18 mouse cellular contexts compared by ENCODE assay signal in genomic region chr8:45448257-45448656, GRCm38 (mm10). TPM values are rescaled to one million over a fixed set of nuclear protein-coding genes. Genes with fewer than 3 reads are reported as not detected.
DNase-seq lines count a peak whose midpoint lies in the region; ATAC-seq and TF ChIP-seq lines count a peak whose summit lies in the region.
"Had no signal": no experiment of that assay in that cellular context is flagged by ENCODE, and none has a peak within 500 bp of the region (broad histone marks: within the 10 kb centered on the region; RNA-seq: fewer than 3 reads in every experiment).

No protein-coding gene starts in this region.

- no peak overlapping the region for H3K9ac ChIP-seq in heart, embryonic 15.5 days
- H3K9ac ChIP-seq in forebrain, embryonic 16.5 days (replicated peaks; ENCODE audit: low read depth, low read length), result no peak overlapping the region
- H3K9ac ChIP-seq: limb, embryonic 13.5 days; liver, embryonic 14.5 days; lung, embryonic 15.5 days had no signal

- ATAC-seq in heart, embryonic 15.5 days (replicated peaks; ENCODE audit: insufficient number of reproducible peaks, insufficient read depth, low FRiP score, low read depth), result no peak
- no peak for ATAC-seq in forebrain, embryonic 16.5 days
- no peak for ATAC-seq in monocyte, adult 5-6 weeks (replicated peaks; ENCODE audit: insufficient number of reproducible peaks, low FRiP score, low TSS enrichment, poor library complexity, severe bottlenecking)
- ATAC-seq: forebrain, embryonic 14.5 days had no signal

- no peaks in the 10 kb centered on the region for H3K27me3 ChIP-seq in heart, embryonic 15.5 days
- no peaks in the 10 kb centered on the region for H3K27me3 ChIP-seq in forebrain, embryonic 16.5 days (replicated peaks; ENCODE audit: control insufficient read depth, insufficient read depth, low read length)
- H3K27me3 ChIP-seq: limb, embryonic 13.5 days; lung, embryonic 15.5 days had no signal

- no peaks in the 10 kb centered on the region for H3K9me3 ChIP-seq in heart, embryonic 15.5 days (replicated peaks)
- no peaks in the 10 kb centered on the region for H3K9me3 ChIP-seq in forebrain, embryonic 16.5 days (ENCODE audit: control insufficient read depth, low read length)
- H3K9me3 ChIP-seq: limb, embryonic 13.5 days; lung, embryonic 15.5 days had no signal

- peak overlapping the region; percentile 32; the same call in 1 of the 2 replicates for H3K27ac ChIP-seq in heart, embryonic 15.5 days
- 0 out of 2 replicates have a peak overlapping the region, but pooled peaks have one; percentile 19 for H3K27ac ChIP-seq in layer of hippocampus, adult 2 months
- H3K27ac ChIP-seq in forebrain, embryonic 16.5 days (ENCODE audit: low read length), result no peak overlapping the region
- H3K27ac ChIP-seq: limb, embryonic 13.5 days; liver, embryonic 14.5 days; lung, embryonic 15.5 days had no signal

- H3K4me3 ChIP-seq in heart, embryonic 15.5 days, result no peak overlapping the region
- no peak overlapping the region for H3K4me3 ChIP-seq in layer of hippocampus, adult 2 months
- H3K4me3 ChIP-seq in forebrain, embryonic 16.5 days (replicated peaks; ENCODE audit: low read length), result no peak overlapping the region
- H3K4me3 ChIP-seq: limb, embryonic 13.5 days; lung, embryonic 15.5 days had no signal

- DNase-seq in heart, adult 11 months, result no peak
- DNase-seq in layer of hippocampus, adult 2 months (ENCODE audit: low spot score in 2 of 2), result peak in 1 of 2 experiments; percentile 8
- no peak for DNase-seq in layer of hippocampus, postnatal 14 days (ENCODE audit: low spot score in 2 of 2)
- peak; percentile 82 for DNase-seq in Muller cell, postnatal 12 days (ENCODE audit: inconsistent ontology term)
- DNase-seq in mesoderm, embryonic 11.5 days (ENCODE audit: low read depth, low spot score), result peak; percentile 7
- DNase-seq: cerebellum, adult 9-10 months; kidney, adult 2 months; kidney, postnatal 25 days; lung, postnatal 4 days; thymus, postnatal 36 days had no signal

- H3K36me3 ChIP-seq in heart, embryonic 15.5 days, result no peaks in the 10 kb centered on the region
- H3K36me3 ChIP-seq in forebrain, embryonic 16.5 days (ENCODE audit: control insufficient read depth, insufficient read depth), result no peaks in the 10 kb centered on the region
- H3K36me3 ChIP-seq: limb, embryonic 13.5 days; lung, embryonic 15.5 days had no signal

- WGBS in heart, embryonic 15.5 days, result 71% methylated on average over 1 of the region's 1 CpGs
- WGBS in forebrain, embryonic 16.5 days, result 77% methylated on average over 1 of the region's 1 CpGs

- TF ChIP-seq CTCF in layer of hippocampus, adult 2 months (conservative IDR thresholded peaks at IDR 0.05), result no peak

- H3K4me1 ChIP-seq in heart, embryonic 15.5 days (replicated peaks), result peaks cover 8% of the 10 kb centered on the region
- no peaks in the 10 kb centered on the region for H3K4me1 ChIP-seq in forebrain, embryonic 16.5 days (replicated peaks; ENCODE audit: control insufficient read depth, insufficient read depth, low read length)
- H3K4me1 ChIP-seq: limb, embryonic 13.5 days; lung, embryonic 15.5 days had no signal

- no peak overlapping the region for H3K4me2 ChIP-seq in heart, embryonic 15.5 days
- no peak overlapping the region for H3K4me2 ChIP-seq in forebrain, embryonic 16.5 days (ENCODE audit: low read length)
- H3K4me2 ChIP-seq: limb, embryonic 13.5 days; lung, embryonic 15.5 days; midbrain, embryonic 11.5 days had no signal

RNA-seq across cellular contexts. Expression of gene Tlr3, which starts 37.4 kb away (rescaled TPM):
- polyA plus RNA-seq in heart, embryonic 15.5 days (2015; fragmentation: Nextera tagmentation; extraction: Ambion mirVana), result 2.4 and 2.5 TPM in 2 replicates
- 10 to 100 TPM in 1 of 2 experiments, 1 to 10 TPM in 1; 7.6 to 10.5 TPM for total RNA-seq in layer of hippocampus, adult 2 months (2021)
- total RNA-seq in layer of hippocampus, postnatal 14 days (2021), result 1 to 10 TPM; 6.5 to 7.7 TPM
- 0.98 and 0.99 TPM in 2 replicates for polyA plus RNA-seq in forebrain, embryonic 16.5 days (2015; fragmentation: Nextera tagmentation; extraction: Ambion mirVana)
- 1.8 to 10.0 TPM in 2 of 3 replicates, not detected in the other for total RNA-seq in monocyte, adult 5-6 weeks (2017)

RNA-seq across cellular contexts. Expression of gene Sorbs2, which starts 59.3 kb away (rescaled TPM):
- polyA plus RNA-seq in heart, embryonic 15.5 days (2015; fragmentation: Nextera tagmentation; extraction: Ambion mirVana), result 307 and 382 TPM in 2 replicates
- 100 to 1,000 TPM; 192 to 195 TPM for total RNA-seq in layer of hippocampus, adult 2 months (2021)
- 100 to 1,000 TPM; 158 to 166 TPM for total RNA-seq in layer of hippocampus, postnatal 14 days (2021)
- polyA plus RNA-seq in forebrain, embryonic 16.5 days (2015; fragmentation: Nextera tagmentation; extraction: Ambion mirVana), result 79.8 and 92.6 TPM in 2 replicates
- total RNA-seq in monocyte, adult 5-6 weeks (2017), result not detected in 3 replicates

Comparison
In these comparisons a context has a peak if more than half of its experiments do, and no peak if none do; other contexts are left out.
1. DNase-seq: peak in Muller cell, postnatal 12 days (single experiment) and mesoderm, embryonic 11.5 days (single experiment); none in heart, adult 11 months (single experiment) and layer of hippocampus, postnatal 14 days (0 of 2).
2. RNA of gene Sorbs2, which starts 59.3 kb away (total RNA-seq): 192 to 195 TPM in layer of hippocampus, adult 2 months and 158 to 166 TPM in layer of hippocampus, postnatal 14 days; not detected in monocyte, adult 5-6 weeks; every median in the first group is over 100 times any median in the second.